In the genomic region with DNA sequence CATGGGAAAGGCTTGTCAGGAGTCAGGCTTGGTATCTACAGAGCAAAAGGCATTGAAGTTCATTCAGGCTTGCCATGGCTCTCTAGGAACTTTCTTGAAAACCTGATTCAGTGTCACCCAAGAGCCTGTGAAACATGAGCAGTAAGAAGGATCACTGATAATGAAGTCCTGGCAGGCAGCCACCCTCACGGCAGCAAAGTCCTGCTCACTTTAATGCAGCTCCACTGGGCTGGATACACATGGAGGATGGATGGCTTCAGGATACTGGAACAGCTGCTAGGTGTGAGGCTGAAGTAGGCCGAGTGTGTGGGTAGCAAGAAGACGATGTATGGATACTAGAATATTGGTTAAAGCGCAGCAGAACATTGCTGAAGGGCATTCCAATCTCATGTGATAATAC, we compare ENCODE assay signal across 9 mouse cellular contexts.
DNase-seq lines count a peak whose midpoint lies in the region; ATAC-seq and TF ChIP-seq lines count a peak whose summit lies in the region.
"Had no signal": no experiment of that assay in that cellular context is flagged by ENCODE, and none has a peak within 500 bp of the region (broad histone marks: within the 10 kb centered on the region; RNA-seq: fewer than 3 reads in every experiment).

No protein-coding gene starts in this region.

- no peak overlapping the region for H3K4me3 ChIP-seq in heart, embryonic 10.5 days
- H3K4me3 ChIP-seq in limb, embryonic 13.5 days, result no peak overlapping the region
- H3K4me3 ChIP-seq in limb, embryonic 10.5 days, result no peak overlapping the region
- no peak overlapping the region for H3K4me3 ChIP-seq in G1E (ENCODE audit: low read depth, low read length)
- H3K4me3 ChIP-seq in forebrain, embryonic 14.5 days (ENCODE audit: low read depth, low read length), result no peak overlapping the region
- H3K4me3 ChIP-seq: kidney, embryonic 15.5 days had no signal

- no peak overlapping the region for H3K27ac ChIP-seq in heart, embryonic 10.5 days
- H3K27ac ChIP-seq in limb, embryonic 13.5 days, result no peak overlapping the region
- H3K27ac ChIP-seq in limb, embryonic 10.5 days, result no peak overlapping the region
- no peak overlapping the region for H3K27ac ChIP-seq in forebrain, embryonic 14.5 days (ENCODE audit: low read depth, low read length)
- H3K27ac ChIP-seq: kidney, embryonic 15.5 days had no signal

- H3K4me1 ChIP-seq in heart, embryonic 10.5 days, result no peaks in the 10 kb centered on the region
- H3K4me1 ChIP-seq in limb, embryonic 13.5 days, result peaks cover 4% of the 10 kb centered on the region; the same call in 1 of the 2 replicates
- no peaks in the 10 kb centered on the region for H3K4me1 ChIP-seq in limb, embryonic 10.5 days
- no peaks in the 10 kb centered on the region for H3K4me1 ChIP-seq in G1E (ENCODE audit: insufficient read depth, low read depth, low read length)
- H3K4me1 ChIP-seq in forebrain, embryonic 14.5 days (ENCODE audit: control insufficient read depth, insufficient read depth, low read length), result peaks cover 5% of the 10 kb centered on the region; the same call in 1 of the 2 replicates
- H3K4me1 ChIP-seq: kidney, embryonic 15.5 days had no signal

- peak; percentile 54; the same call in 1 of the 2 replicates for ATAC-seq in limb, embryonic 13.5 days (ENCODE audit: low FRiP score, low read depth)
- 0 out of 2 replicates have a peak, but pooled peaks have one; percentile 5 for ATAC-seq in G1E (ENCODE audit: extremely low read depth, insufficient number of reproducible peaks, low FRiP score, poor library complexity, severe bottlenecking)
- ATAC-seq in forebrain, embryonic 14.5 days, result peak; percentile 92
- ATAC-seq in CD4-positive, CD25-positive, alpha-beta regulatory T cell, adult 4 months, result no peak

- no peaks in the 10 kb centered on the region for H3K9me3 ChIP-seq in heart, embryonic 10.5 days
- no peaks in the 10 kb centered on the region for H3K9me3 ChIP-seq in limb, embryonic 13.5 days
- H3K9me3 ChIP-seq in limb, embryonic 10.5 days (replicated peaks), result no peaks in the 10 kb centered on the region
- peaks cover 10% of the 10 kb centered on the region for H3K9me3 ChIP-seq in G1E (replicated peaks)
- H3K9me3 ChIP-seq in forebrain, embryonic 14.5 days (replicated peaks; ENCODE audit: control insufficient read depth, low read length), result no peaks in the 10 kb centered on the region
- H3K9me3 ChIP-seq: kidney, embryonic 15.5 days had no signal

- H3K9ac ChIP-seq in limb, embryonic 13.5 days, result no peak overlapping the region
- H3K9ac ChIP-seq in forebrain, embryonic 14.5 days (ENCODE audit: low read length), result no peak overlapping the region
- H3K9ac ChIP-seq: kidney, embryonic 15.5 days had no signal

- H3K4me2 ChIP-seq in limb, embryonic 13.5 days (replicated peaks), result no peak overlapping the region
- H3K4me2 ChIP-seq in forebrain, embryonic 14.5 days (ENCODE audit: low read length), result no peak overlapping the region
- H3K4me2 ChIP-seq: kidney, embryonic 15.5 days had no signal

- no peak for TF ChIP-seq CTCF in G1E (IDR thresholded peaks at IDR 0.05; ENCODE audit: low read depth, low read length)

- 57% methylated on average over 4 of the region's 4 CpGs for WGBS in heart, embryonic 10.5 days
- 59% methylated on average over 4 of the region's 4 CpGs for WGBS in limb, embryonic 13.5 days
- 80% methylated on average over 4 of the region's 4 CpGs for WGBS in limb, embryonic 10.5 days
- WGBS in forebrain, embryonic 14.5 days, result 28% methylated on average over 4 of the region's 4 CpGs

- H3K27me3 ChIP-seq in heart, embryonic 10.5 days (ENCODE audit: insufficient read depth, poor library complexity, severe bottlenecking), result no peaks in the 10 kb centered on the region
- no peaks in the 10 kb centered on the region for H3K27me3 ChIP-seq in limb, embryonic 13.5 days
- H3K27me3 ChIP-seq in limb, embryonic 10.5 days (ENCODE audit: low read depth, poor library complexity, severe bottlenecking), result no peaks in the 10 kb centered on the region
- H3K27me3 ChIP-seq in G1E (ENCODE audit: insufficient read depth, low read length), result no peaks in the 10 kb centered on the region
- H3K27me3 ChIP-seq in forebrain, embryonic 14.5 days (replicated peaks; ENCODE audit: control insufficient read depth, insufficient read depth, low read length), result no peaks in the 10 kb centered on the region
- H3K27me3 ChIP-seq: kidney, embryonic 15.5 days had no signal

- peak; percentile 81 for DNase-seq in heart, adult 11 months
- no peak for DNase-seq in heart, embryonic 10.5 days (ENCODE audit: low spot score)
- DNase-seq in limb, embryonic 10.5 days (ENCODE audit: low spot score), result no peak
- no peak for DNase-seq in G1E (ENCODE audit: low spot score)
- peak; percentile 73 for DNase-seq in forebrain, embryonic 14.5 days (ENCODE audit: low spot score)
- no peak for DNase-seq in embryo, embryonic 9.5 days (ENCODE audit: extremely low spot score)

- no peaks in the 10 kb centered on the region for H3K36me3 ChIP-seq in heart, embryonic 10.5 days
- H3K36me3 ChIP-seq in limb, embryonic 13.5 days, result no peaks in the 10 kb centered on the region
- no peaks in the 10 kb centered on the region for H3K36me3 ChIP-seq in limb, embryonic 10.5 days
- no peaks in the 10 kb centered on the region for H3K36me3 ChIP-seq in G1E (replicated peaks)
- no peaks in the 10 kb centered on the region for H3K36me3 ChIP-seq in forebrain, embryonic 14.5 days (ENCODE audit: control insufficient read depth, insufficient read depth, low read length)
- H3K36me3 ChIP-seq: kidney, embryonic 15.5 days had no signal

Comparison
In these comparisons a context has a peak if more than half of its experiments do, and no peak if none do; other contexts are left out.
1. DNase-seq: peak in heart, adult 11 months (single experiment) and forebrain, embryonic 14.5 days (single experiment); none in heart, embryonic 10.5 days (single experiment), limb, embryonic 10.5 days (single experiment), G1E (single experiment) and embryo, embryonic 9.5 days (single experiment).